Mouse (Mus musculus) adrenal gland, adult 8-10 months (tissue): ENCODE results near the gene Pdia2. TPM values are rescaled to one million over a fixed set of nuclear protein-coding genes. Genes with fewer than 3 reads are reported as not detected.

ENCODE experiments used
- DNase-seq: peaks from one replicate; pipeline ENCODE4 v3.0.0; 2022
- total RNA-seq, 4 experiments: library from RNA; stranded (reverse); gene quantifications; 2 replicates each; pipeline ENCODE4 v1.2.4; 2022

Pdia2 gene
- 1 to 10 TPM; 1.8 to 3.7 (median 2.4) TPM for total RNA-seq

GRCm38 (mm10) chr17:26198892-26199291 lies at the start of gene Pdia2:
Gene Pdia2, minus strand, starts transcription at chr17:26199087.
- no peak for DNase-seq

- peak; percentile 93 for DNase-seq
Measured at GRCm38 (mm10) chr17:26244101-26244841, 45.4 kb upstream of the Pdia2 start, which contains the start of gene Fam234a. Gene Fam234a, minus strand, starts transcription at chr17:26244242.

- peak; percentile 79 for DNase-seq
Measured at GRCm38 (mm10) chr17:26243471-26244100, 44.7 kb upstream of the Pdia2 start.

- DNase-seq = no peak
Measured at GRCm38 (mm10) chr17:26240990-26241389, 42.1 kb upstream of the Pdia2 start.

GRCm38 (mm10) chr17:26240120-26240790 lies 41.4 kb upstream of the Pdia2 start:
- DNase-seq = no peak

GRCm38 (mm10) chr17:26239551-26239950 lies 40.7 kb upstream of the Pdia2 start:
- DNase-seq = no peak

GRCm38 (mm10) chr17:26237667-26238066 lies 38.8 kb upstream of the Pdia2 start:
- no peak for DNase-seq

GRCm38 (mm10) chr17:26235077-26235815 lies 36.4 kb upstream of the Pdia2 start:
- no peak for DNase-seq

GRCm38 (mm10) chr17:26234386-26234785 lies 35.5 kb upstream of the Pdia2 start:
- DNase-seq = no peak

- DNase-seq = no peak
Measured at GRCm38 (mm10) chr17:26232863-26233262, 34.0 kb upstream of the Pdia2 start.

- no peak for DNase-seq
Measured at GRCm38 (mm10) chr17:26231156-26231555, 32.3 kb upstream of the Pdia2 start.

- DNase-seq = no peak
Measured at GRCm38 (mm10) chr17:26229776-26230175, 30.9 kb upstream of the Pdia2 start.

- no peak for DNase-seq
Measured at GRCm38 (mm10) chr17:26225150-26225549, 26.3 kb upstream of the Pdia2 start.

GRCm38 (mm10) chr17:26221508-26221907 lies 22.6 kb upstream of the Pdia2 start:
- no peak for DNase-seq

- DNase-seq = no peak
Measured at GRCm38 (mm10) chr17:26212681-26213080, 13.8 kb upstream of the Pdia2 start.

GRCm38 (mm10) chr17:26212241-26212640 lies 13.4 kb upstream of the Pdia2 start:
- no peak for DNase-seq

GRCm38 (mm10) chr17:26207686-26208085 lies 8.8 kb upstream of the Pdia2 start, which contains the start of gene Arhgdig:
Gene Arhgdig, minus strand, starts transcription at chr17:26207786.
- no peak for DNase-seq

GRCm38 (mm10) chr17:26206392-26206791 lies 7.5 kb upstream of the Pdia2 start:
- DNase-seq = peak; percentile 73

- DNase-seq = no peak
Measured at GRCm38 (mm10) chr17:26204766-26205165, 5.9 kb upstream of the Pdia2 start.

- peak; percentile 61 for DNase-seq
Measured at GRCm38 (mm10) chr17:26203321-26203811, 4.5 kb upstream of the Pdia2 start.

- DNase-seq = no peak
Measured at GRCm38 (mm10) chr17:26202737-26203136, 3.9 kb upstream of the Pdia2 start, which contains the start of gene Rgs11. Gene Rgs11, plus strand, starts transcription at chr17:26202951.

- DNase-seq = peak; percentile 64
Measured at GRCm38 (mm10) chr17:26201998-26202397, 3.1 kb upstream of the Pdia2 start.
